Comparison of ENCODE assay signal across 8 mouse cellular contexts in the genomic region with DNA sequence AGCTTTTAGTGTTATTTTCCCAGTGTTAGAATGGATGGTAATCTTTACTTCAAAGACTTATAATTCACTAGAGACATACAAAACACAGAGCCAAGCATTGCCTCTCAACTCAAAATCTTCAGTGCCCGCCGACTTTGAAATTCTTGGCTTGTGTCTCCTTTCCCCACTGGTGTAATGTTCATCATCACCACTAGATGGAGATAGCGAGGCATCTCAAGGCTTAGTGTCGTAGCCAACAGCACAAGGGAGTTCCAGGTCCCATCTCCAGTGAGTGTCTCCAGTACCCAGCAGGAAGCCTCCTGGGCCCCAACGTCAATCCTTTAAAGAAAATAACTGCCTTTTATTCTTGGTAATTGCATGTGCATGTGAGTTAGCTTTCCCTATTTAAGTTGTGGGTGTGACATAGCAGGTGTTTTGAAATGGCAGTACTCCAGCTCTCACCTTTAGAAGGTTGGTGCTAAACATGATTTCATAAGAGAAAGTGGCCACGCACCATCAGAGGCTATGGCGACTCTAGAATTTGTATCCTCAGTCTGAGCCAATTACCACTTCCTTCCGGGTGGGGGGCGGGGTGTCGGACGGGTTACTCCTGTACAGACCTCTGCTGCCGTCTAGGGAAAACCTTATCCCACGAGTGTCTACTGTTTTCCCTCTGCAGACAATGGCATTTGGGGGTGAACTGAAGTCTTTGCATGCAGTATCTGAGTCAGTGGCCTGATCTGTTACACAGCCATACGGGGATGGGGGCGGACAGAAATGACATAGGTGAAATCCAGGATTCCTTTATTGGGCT.
DNase-seq lines count a peak whose midpoint lies in the region; ATAC-seq and TF ChIP-seq lines count a peak whose summit lies in the region.

No protein-coding gene starts in this region.

- no peak overlapping the region for H3K4me2 ChIP-seq in hindbrain, postnatal 0 days (ENCODE audit: low read depth, low read length)

- no peak for TF ChIP-seq POLR2A in cerebellum, adult 2 months (IDR thresholded peaks at IDR 0.05; ENCODE audit: borderline replicate concordance, insufficient read depth, low read length)

- no peak overlapping the region for H3K9ac ChIP-seq in hindbrain, postnatal 0 days (replicated peaks; ENCODE audit: low read length)

- 31% methylated on average over 15 of the region's 15 CpGs for WGBS in cerebellum, adult 2 months
- WGBS in hindbrain, postnatal 0 days: 43% methylated on average over 15 of the region's 15 CpGs

- peak; percentile 87 for TF ChIP-seq CTCF in cerebellum, adult 2 months (IDR thresholded peaks at IDR 0.05; ENCODE audit: borderline replicate concordance, insufficient read depth, low read depth, low read length)
- peak; percentile 95 for TF ChIP-seq CTCF in hindbrain, postnatal 0 days (IDR thresholded peaks at IDR 0.05; ENCODE audit: low read depth)

- no peaks in the 10 kb centered on the region for H3K4me1 ChIP-seq in cerebellum, adult 2 months (ENCODE audit: control insufficient read depth, insufficient read depth, low read length)
- no peaks in the 10 kb centered on the region for H3K4me1 ChIP-seq in hindbrain, postnatal 0 days (ENCODE audit: insufficient read depth, low read length)

- H3K27me3 ChIP-seq in cerebellum, adult 2 months (ENCODE audit: control insufficient read depth, insufficient read depth, low read length): no peaks in the 10 kb centered on the region
- no peaks in the 10 kb centered on the region for H3K27me3 ChIP-seq in hindbrain, postnatal 0 days (ENCODE audit: insufficient read depth, low read length)

- peak; percentile 89 for DNase-seq in heart, adult 11 months
- DNase-seq in heart, postnatal 25 days (ENCODE audit: low spot score): no peak
- peak; percentile 53 to 61 for DNase-seq in cerebellum, adult 2 months
- DNase-seq in frontal cortex, postnatal 10 days (ENCODE audit: low spot score in 2 of 2): peak; percentile 28 to 64
- DNase-seq in hindbrain, postnatal 0 days (ENCODE audit: low spot score): peak; percentile 91
- DNase-seq in left cerebral cortex, adult 8-10 months (ENCODE audit: low spot score in 2 of 2): peak; percentile 24 to 37
- peak; percentile 43 to 57 for DNase-seq in right cerebral cortex, postnatal 36 days (ENCODE audit: low spot score in 2 of 2)

- H3K4me3 ChIP-seq in cerebellum, adult 2 months (replicated peaks; ENCODE audit: insufficient read depth, low read depth, low read length): no peak overlapping the region
- no peak overlapping the region for H3K4me3 ChIP-seq in hindbrain, postnatal 0 days (ENCODE audit: low read length)

- intact Hi-C loops in heart, postnatal 25 days (cut with DNase I): loop anchor here (5.0 kb wide), 1 partner anchor 504 kb away; no protein-coding TSS in a partner anchor

- H3K9me3 ChIP-seq in hindbrain, postnatal 0 days (ENCODE audit: low read length): no peaks in the 10 kb centered on the region

- no peak for ATAC-seq in hindbrain, postnatal 0 days
- ATAC-seq in megakaryocyte progenitor cell, adult 5-6 weeks (replicated peaks; ENCODE audit: poor library complexity): peak; percentile 78

- no peaks in the 10 kb centered on the region for H3K36me3 ChIP-seq in hindbrain, postnatal 0 days (ENCODE audit: insufficient read depth, low read length)

- no peak overlapping the region for H3K27ac ChIP-seq in cerebellum, adult 2 months (ENCODE audit: insufficient read depth, low read length)
- no peak overlapping the region for H3K27ac ChIP-seq in hindbrain, postnatal 0 days
